Mouse (Mus musculus): ENCODE data around the gene Arrdc4. TPM values are rescaled to one million over a fixed set of nuclear protein-coding genes. Genes with fewer than 3 reads are reported as not detected.

Arrdc4 gene
- 24.2 and 26.7 TPM in 2 replicates for polyA plus RNA-seq (2016; fragmentation: Nextera tagmentation; extraction: Ambion mirVana)

DNA sequence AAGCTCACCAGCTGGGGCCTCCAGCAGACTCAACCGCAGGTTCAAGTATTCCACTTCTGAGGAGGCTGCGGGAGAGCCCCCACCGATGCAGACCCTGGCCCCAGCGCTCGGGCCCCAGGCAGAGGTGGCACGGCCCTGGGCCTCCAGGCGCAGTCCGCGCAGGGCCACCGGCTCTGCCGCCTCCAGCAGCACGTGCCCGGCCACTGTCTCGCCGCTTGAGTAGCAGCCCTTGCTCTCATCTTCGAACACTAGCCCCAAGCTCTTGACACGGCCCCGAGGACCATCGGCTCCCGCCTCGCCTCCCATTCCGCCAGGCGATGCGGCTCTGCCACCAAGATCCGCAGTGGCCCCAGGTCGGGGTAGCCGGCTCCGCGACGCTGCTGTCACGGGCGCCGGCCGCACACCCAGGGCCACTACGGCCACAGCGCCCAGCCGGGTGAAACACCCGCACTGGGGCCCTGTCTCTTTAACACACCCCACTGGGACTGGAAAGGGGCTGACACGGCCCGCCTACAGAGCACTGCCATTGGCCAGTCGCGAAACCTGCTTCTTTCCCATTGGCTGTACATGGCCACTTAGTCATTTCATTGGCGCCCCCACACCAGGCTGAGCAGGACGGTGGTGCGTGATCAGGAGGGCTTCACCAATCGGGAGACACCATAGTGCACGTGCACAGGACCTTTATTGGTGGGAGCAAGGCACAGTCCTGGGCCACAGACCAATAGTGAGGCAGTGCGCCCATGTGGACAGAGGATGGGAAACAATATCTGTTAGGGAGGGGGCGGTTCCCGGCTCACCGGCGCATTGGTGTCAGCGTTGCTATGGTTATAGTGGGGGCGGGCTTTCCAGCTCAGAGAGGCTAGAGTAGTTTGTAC, at the start of gene Arrdc4:
Gene Arrdc4, minus strand, starts transcription at position 481 of the 875 bp plus-strand sequence.
- H3K4me2 ChIP-seq (replicated peaks) = peak within 1 kb of the TSS; percentile 96
- no peaks in the 10 kb centered on the region for H3K9me3 ChIP-seq
- peaks cover 10% of the 10 kb centered on the region for H3K36me3 ChIP-seq
- WGBS = under 1% methylated on average over 54 of the region's 54 CpGs
- peak within 1 kb of the TSS; percentile 80 for H3K9ac ChIP-seq
- peaks cover 16% of the 10 kb centered on the region for H3K4me1 ChIP-seq
- no peaks in the 10 kb centered on the region for H3K27me3 ChIP-seq
- peak within 1 kb of the TSS; percentile 87 for H3K4me3 ChIP-seq
- H3K27ac ChIP-seq = peak within 1 kb of the TSS; percentile 71
- peak; percentile 100 for ATAC-seq (ENCODE audit: insufficient number of reproducible peaks, insufficient read depth, low FRiP score, low TSS enrichment)

- Histone ChIP-seq H3K9me3 (no peaks in the 10 kb centered on the region), H3K9ac (no peak overlapping the region), H3K27ac (no peak overlapping the region), H3K36me3 (no peaks in the 10 kb centered on the region), H3K27me3 (no peaks in the 10 kb centered on the region), H3K4me3 (no peak overlapping the region), H3K4me1 (no peaks in the 10 kb centered on the region), H3K4me2 (replicated peaks) (no peak overlapping the region)
- ATAC-seq (ENCODE audit: insufficient number of reproducible peaks, insufficient read depth, low FRiP score, low TSS enrichment) = no peak
- WGBS = 69% methylated on average over 5 of the region's 5 CpGs
Measured at GRCm38 (mm10) chr7:68795578-68795977, 46.5 kb upstream of the Arrdc4 start.

DNA sequence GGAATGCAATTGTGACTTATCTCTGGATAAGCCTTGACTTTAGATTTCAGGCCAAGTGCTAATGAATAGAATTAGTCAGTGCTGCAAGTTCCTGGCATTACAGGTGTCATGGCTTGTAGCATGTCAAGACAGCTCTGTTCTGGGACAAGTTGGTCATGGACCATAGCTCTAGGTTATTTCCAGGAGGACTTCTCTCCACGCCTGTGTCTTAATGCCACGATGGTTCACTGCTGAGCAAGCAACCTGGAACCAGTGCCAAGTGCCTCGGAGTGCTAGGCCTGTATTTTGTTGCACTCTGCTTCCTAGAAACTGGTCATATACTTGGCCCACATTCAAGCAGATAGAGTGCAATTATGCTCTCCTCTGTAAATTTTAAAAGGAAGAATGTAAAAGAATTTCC, 39.7 kb upstream of the Arrdc4 start:
- Histone ChIP-seq H3K4me3 (no peak overlapping the region), H3K4me1 (no peaks in the 10 kb centered on the region), H3K27me3 (no peaks in the 10 kb centered on the region), H3K4me2 (replicated peaks) (no peak overlapping the region), H3K36me3 (no peaks in the 10 kb centered on the region), H3K9ac (no peak overlapping the region), H3K9me3 (no peaks in the 10 kb centered on the region), H3K27ac (no peak overlapping the region)
- no peak for ATAC-seq (ENCODE audit: insufficient number of reproducible peaks, insufficient read depth, low FRiP score, low TSS enrichment)
- WGBS = 75% methylated on average over 3 of the region's 3 CpGs

DNA sequence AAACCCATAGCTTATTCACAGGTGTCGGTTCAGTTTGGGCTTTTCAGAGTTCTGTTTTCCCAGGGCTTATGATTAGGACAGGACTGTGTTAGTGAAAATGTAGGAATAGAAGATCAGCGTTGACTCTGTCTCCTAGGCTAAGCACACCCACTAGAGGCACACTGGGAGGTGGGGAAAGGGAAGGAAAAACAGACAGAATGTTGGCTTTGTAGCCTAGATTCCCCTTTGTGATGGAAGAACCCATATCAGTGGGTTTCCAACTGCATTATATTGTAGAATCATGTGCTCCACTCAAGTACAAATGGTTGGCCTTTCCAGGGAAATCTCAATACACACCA, 22.7 kb upstream of the Arrdc4 start:
- Histone ChIP-seq H3K4me1 (no peaks in the 10 kb centered on the region), H3K36me3 (no peaks in the 10 kb centered on the region), H3K9me3 (no peaks in the 10 kb centered on the region), H3K27ac (no peak overlapping the region), H3K4me3 (no peak overlapping the region), H3K27me3 (no peaks in the 10 kb centered on the region), H3K9ac (no peak overlapping the region), H3K4me2 (replicated peaks) (no peak overlapping the region)
- 73% methylated on average over 2 of the region's 2 CpGs for WGBS
- ATAC-seq (ENCODE audit: insufficient number of reproducible peaks, insufficient read depth, low FRiP score, low TSS enrichment) = no peak

DNA sequence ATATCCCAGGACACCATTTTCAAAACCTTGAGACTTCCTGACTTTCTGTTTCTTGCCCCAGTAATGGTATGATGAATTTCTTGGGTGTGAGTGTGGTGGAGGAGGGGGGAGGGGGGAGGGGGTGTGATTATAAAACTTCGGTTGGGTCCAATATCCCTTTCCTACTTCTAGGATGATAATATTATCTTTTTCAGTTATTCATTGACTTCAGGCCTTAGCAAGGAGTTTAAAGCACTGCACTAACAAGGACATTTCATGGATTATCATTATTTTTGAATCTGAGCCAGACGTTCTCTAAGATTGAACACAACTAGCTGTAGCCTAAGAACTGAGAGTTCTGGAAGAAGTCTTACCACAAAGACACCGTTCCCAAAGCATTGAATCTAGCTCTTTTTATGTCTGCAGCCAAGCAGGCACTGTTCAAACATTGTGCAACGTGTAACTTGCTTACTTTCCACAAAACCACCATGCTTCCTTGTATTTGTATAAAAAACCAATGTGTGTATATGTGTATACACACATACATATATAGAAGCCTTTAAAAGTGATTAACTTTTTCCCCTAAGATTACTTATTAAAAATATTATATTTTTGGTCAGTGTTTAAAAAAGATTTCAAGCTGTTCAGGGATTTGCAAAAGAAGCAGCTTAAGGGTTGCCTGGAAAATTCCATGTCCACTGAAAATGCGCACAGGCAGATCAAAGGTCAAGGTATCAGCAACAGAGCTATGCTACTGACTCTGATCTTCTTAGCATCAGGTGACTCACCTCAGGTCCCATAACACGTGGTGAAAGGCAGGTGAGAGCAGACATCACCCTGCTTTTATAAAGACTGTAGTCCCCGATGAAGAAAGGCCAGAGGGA, 22.1 kb upstream of the Arrdc4 start:
- Histone ChIP-seq H3K36me3 (no peaks in the 10 kb centered on the region), H3K9ac (no peak overlapping the region), H3K4me3 (no peak overlapping the region), H3K27ac (no peak overlapping the region), H3K27me3 (no peaks in the 10 kb centered on the region), H3K4me2 (replicated peaks) (no peak overlapping the region), H3K4me1 (no peaks in the 10 kb centered on the region), H3K9me3 (no peaks in the 10 kb centered on the region)
- WGBS = 70% methylated on average over 7 of the region's 7 CpGs
- no peak for ATAC-seq (ENCODE audit: insufficient number of reproducible peaks, insufficient read depth, low FRiP score, low TSS enrichment)

DNA sequence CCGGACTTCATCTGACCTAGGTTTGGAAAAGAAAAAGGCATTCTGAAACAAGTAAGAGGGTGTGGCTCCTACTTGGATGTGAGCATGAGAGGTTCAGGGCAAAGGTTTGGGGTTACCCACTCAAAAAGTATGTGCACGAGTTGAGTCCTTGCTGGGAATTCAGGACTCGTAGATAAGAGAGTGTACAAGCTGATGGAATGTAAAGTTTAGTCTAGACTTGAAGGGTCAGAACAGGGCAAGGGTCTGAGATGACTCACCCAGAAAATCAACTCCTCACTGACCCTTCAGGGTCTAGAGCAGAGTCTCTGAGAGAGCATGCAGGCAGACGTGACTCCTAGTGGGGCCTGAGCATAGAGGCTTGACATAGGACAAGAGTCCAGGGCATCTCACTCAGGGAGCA, 16.9 kb upstream of the Arrdc4 start:
- Histone ChIP-seq H3K4me3 (no peak overlapping the region), H3K4me2 (replicated peaks) (no peak overlapping the region), H3K9ac (no peak overlapping the region), H3K9me3 (no peaks in the 10 kb centered on the region), H3K36me3 (no peaks in the 10 kb centered on the region), H3K27me3 (no peaks in the 10 kb centered on the region), H3K4me1 (no peaks in the 10 kb centered on the region), H3K27ac (no peak overlapping the region)
- WGBS = 79% methylated on average over 4 of the region's 4 CpGs
- no peak for ATAC-seq (ENCODE audit: insufficient number of reproducible peaks, insufficient read depth, low FRiP score, low TSS enrichment)

DNA sequence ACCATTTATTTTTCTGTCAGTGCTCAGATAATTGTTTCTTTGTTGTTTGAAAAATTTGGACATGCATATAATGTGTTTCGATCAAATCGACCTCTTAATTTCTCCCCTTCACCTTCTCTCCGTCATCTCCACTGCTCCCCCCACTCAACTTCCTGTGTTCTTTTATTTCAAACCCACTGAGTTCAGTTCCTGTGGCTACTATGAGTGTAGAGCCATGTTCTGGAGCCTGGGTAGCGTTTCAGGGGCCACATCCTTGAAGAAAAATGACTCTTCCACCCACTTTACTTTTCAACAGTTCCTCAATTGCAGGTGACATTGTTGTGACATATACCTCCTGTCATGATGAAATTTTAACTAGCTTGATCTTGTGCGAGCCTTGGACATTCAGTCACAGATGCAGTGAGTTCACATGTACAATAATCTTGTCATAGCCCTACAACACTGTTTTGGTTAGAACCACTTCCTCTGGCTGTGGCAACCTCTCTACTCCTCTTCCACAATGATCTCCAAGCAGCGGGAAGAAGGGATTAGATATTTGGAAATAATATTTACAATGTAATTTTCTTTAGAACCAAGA, 10.2 kb upstream of the Arrdc4 start:
- no peak for ATAC-seq (ENCODE audit: insufficient number of reproducible peaks, insufficient read depth, low FRiP score, low TSS enrichment)
- Histone ChIP-seq H3K27me3 (no peaks in the 10 kb centered on the region), H3K36me3 (no peaks in the 10 kb centered on the region), H3K4me2 (replicated peaks) (no peak overlapping the region), H3K27ac (no peak overlapping the region), H3K4me1 (no peaks in the 10 kb centered on the region), H3K4me3 (no peak overlapping the region), H3K9ac (no peak overlapping the region), H3K9me3 (no peaks in the 10 kb centered on the region)
- WGBS = 74% methylated on average over 6 of the region's 6 CpGs

- Histone ChIP-seq H3K9me3 (no peaks in the 10 kb centered on the region), H3K4me2 (replicated peaks) (no peak overlapping the region), H3K27ac (no peak overlapping the region), H3K36me3 (no peaks in the 10 kb centered on the region), H3K4me1 (no peaks in the 10 kb centered on the region), H3K9ac (no peak overlapping the region), H3K4me3 (no peak overlapping the region), H3K27me3 (no peaks in the 10 kb centered on the region)
- WGBS = 88% methylated on average over 6 of the region's 6 CpGs
- ATAC-seq (ENCODE audit: insufficient number of reproducible peaks, insufficient read depth, low FRiP score, low TSS enrichment) = no peak
Measured at GRCm38 (mm10) chr7:68756656-68757204, 7.7 kb upstream of the Arrdc4 start.

DNA sequence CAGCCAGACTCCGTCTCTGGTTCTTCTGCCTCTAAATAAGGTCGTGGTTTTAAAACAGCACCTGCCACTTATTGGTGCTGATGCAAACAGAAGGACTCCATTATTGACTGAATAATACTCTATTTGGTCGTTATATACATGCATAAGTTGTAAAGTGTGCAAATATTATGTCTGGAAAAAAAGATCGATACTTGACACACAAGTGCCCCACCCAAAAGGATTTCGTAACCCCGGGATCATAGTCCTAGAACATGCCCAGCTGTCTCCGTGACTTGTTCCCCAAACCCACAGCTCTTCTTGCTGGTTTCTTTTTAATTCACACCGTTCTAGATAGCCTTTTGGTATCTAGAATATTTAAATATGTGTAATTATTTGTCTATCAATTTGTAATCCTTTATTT, 878 bp upstream of the Arrdc4 start:
- H3K27ac ChIP-seq = no peak overlapping the region
- H3K4me1 ChIP-seq = peaks cover 16% of the 10 kb centered on the region
- 0 out of 2 replicates have a peak, but pooled peaks cover 1% of the 10 kb centered on the region for H3K36me3 ChIP-seq
- ATAC-seq (ENCODE audit: insufficient number of reproducible peaks, insufficient read depth, low FRiP score, low TSS enrichment) = no peak
- H3K9me3 ChIP-seq = no peaks in the 10 kb centered on the region
- H3K27me3 ChIP-seq = no peaks in the 10 kb centered on the region
- WGBS = 74% methylated on average over 8 of the region's 8 CpGs
- peak overlapping the region; percentile 41 for H3K4me2 ChIP-seq (replicated peaks)
- H3K9ac ChIP-seq = no peak overlapping the region
- H3K4me3 ChIP-seq = peak overlapping the region; percentile 87; the same call in 1 of the 2 replicates

DNA sequence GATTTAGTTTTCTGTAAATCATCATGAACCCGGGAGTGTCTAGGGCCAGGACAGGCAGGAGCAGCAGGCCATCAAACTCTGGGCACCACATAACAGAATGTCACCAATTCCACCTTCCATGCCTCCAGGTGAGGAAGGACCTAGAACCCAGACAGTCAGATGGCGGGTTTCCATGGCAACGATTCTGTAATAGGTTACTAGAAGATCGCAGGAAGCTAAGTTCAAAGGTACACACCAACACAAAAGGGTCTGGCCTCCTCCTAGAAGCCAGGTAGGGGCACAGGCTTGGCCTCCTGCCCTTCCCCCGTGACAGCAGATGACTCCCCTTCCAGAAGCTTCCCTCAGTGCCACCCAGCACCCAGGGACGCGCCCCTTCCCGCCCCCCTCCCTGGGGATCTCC, 680 bp downstream of the Arrdc4 start:
- no peaks in the 10 kb centered on the region for H3K9me3 ChIP-seq
- no peak for ATAC-seq (ENCODE audit: insufficient number of reproducible peaks, insufficient read depth, low FRiP score, low TSS enrichment)
- 15% methylated on average over 8 of the region's 8 CpGs for WGBS
- H3K4me3 ChIP-seq = peak overlapping the region; percentile 87
- peak overlapping the region; percentile 80 for H3K9ac ChIP-seq
- peak overlapping the region; percentile 96 for H3K4me2 ChIP-seq (replicated peaks)
- peaks cover 14% of the 10 kb centered on the region for H3K36me3 ChIP-seq
- H3K27me3 ChIP-seq = no peaks in the 10 kb centered on the region
- peaks cover 16% of the 10 kb centered on the region for H3K4me1 ChIP-seq
- H3K27ac ChIP-seq = peak overlapping the region; percentile 71

DNA sequence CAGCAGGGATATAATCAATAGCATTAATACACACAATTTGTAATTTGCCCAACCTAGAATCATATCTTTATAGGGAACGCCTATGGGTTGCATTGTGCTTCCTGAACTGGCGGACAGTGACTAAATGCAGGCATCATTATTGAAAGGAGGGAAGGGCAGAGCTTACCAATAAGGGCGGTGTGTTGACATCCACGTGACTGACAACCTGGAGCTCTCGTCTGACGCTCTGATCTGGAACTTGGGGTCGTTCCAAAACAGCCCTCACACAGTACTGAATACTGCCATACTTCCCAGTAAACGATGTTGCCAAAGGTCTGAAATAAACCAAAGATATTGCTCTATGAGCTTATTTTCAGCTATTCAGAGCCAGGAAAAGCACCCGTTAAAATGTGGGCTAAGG, 4.4 kb downstream of the Arrdc4 start:
- Histone ChIP-seq H3K9ac (no peak overlapping the region), H3K4me1 (peaks cover 13% of the 10 kb centered on the region), H3K27ac (no peak overlapping the region), H3K4me3 (no peak overlapping the region), H3K4me2 (replicated peaks) (no peak overlapping the region), H3K9me3 (no peaks in the 10 kb centered on the region), H3K36me3 (peaks cover 47% of the 10 kb centered on the region), H3K27me3 (no peaks in the 10 kb centered on the region)
- no peak for ATAC-seq (ENCODE audit: insufficient number of reproducible peaks, insufficient read depth, low FRiP score, low TSS enrichment)
- 85% methylated on average over 9 of the region's 9 CpGs for WGBS
